Mouse (Mus musculus) neural tube, embryonic 13.5 days (tissue): ENCODE results near the gene S100b. TPM values are rescaled to one million over a fixed set of nuclear protein-coding genes. Genes with fewer than 3 reads are reported as not detected.

Source experiments
- ATAC-seq: fragments of 200-750 bp; cut with Nextera tagmentation; 2 replicates; pipeline ENCODE4 v1.8.0; 2017; ENCODE audit warnings: low read depth, mild to moderate bottlenecking, moderate TSS enrichment, moderate library complexity
- H3K27ac ChIP-seq: fragments of 300-500 bp; sonication (generic); replicated peaks from 2 replicates; pipeline ENCODE4 v1.5.1; 2015; ENCODE audit warnings: moderate library complexity, mild to moderate bottlenecking, inconsistent platforms
- H3K27me3 ChIP-seq: fragments of 300-500 bp; sonication (generic); 2 replicates; pipeline ENCODE4 v1.6.1; 2015; ENCODE audit warnings: mild to moderate bottlenecking, inconsistent platforms
- H3K36me3 ChIP-seq: fragments of 300-500 bp; sonication (generic); 2 replicates; pipeline ENCODE4 v1.6.1; 2015; ENCODE audit warnings: mild to moderate bottlenecking, inconsistent platforms
- H3K4me1 ChIP-seq: fragments of 300-500 bp; sonication (generic); replicated peaks from 2 replicates; pipeline ENCODE4 v1.6.1; 2015; ENCODE audit warnings: inconsistent platforms
- H3K4me2 ChIP-seq: fragments of 300-500 bp; sonication (generic); 2 replicates; pipeline ENCODE4 v1.6.1; 2015; ENCODE audit warnings: inconsistent platforms, mild to moderate bottlenecking, moderate library complexity
- H3K4me3 ChIP-seq: fragments of 300-500 bp; sonication (generic); 2 replicates; pipeline ENCODE4 v1.5.1; 2015; ENCODE audit warnings: mild to moderate bottlenecking, inconsistent platforms
- H3K9ac ChIP-seq: fragments of 300-500 bp; sonication (generic); 2 replicates; pipeline ENCODE4 v1.6.1; 2015; ENCODE audit warnings: moderate library complexity, mild to moderate bottlenecking, inconsistent platforms
- H3K9me3 ChIP-seq: fragments of 300-500 bp; sonication (generic); 2 replicates; pipeline ENCODE4 v1.6.1; 2016; ENCODE audit warnings: inconsistent platforms
- WGBS: fragments of 180-500 bp; shearing (Covaris S2); methylation state at CpG from one replicate; pipeline ENCODE4 v1.1.7; 2015; 5-methylcytosine and 5-hydroxymethylcytosine counted together
- polyA plus RNA-seq: library from polyadenylated mRNA; unstranded; fragments of >200 nt; fragmentation: Nextera tagmentation; extraction: Ambion mirVana; gene quantifications from 2 replicates; pipeline ENCODE4 v1.2.1, GENCODE M21; 2015

Gene S100b
- 3.2 and 3.9 TPM in 2 replicates for polyA plus RNA-seq

GRCm38 (mm10) chr10:76253536-76253935, at the start of gene S100b:
Gene S100b, plus strand, starts transcription at chr10:76253853.
- H3K9me3 ChIP-seq = no peaks in the 10 kb centered on the region
- peak; percentile 70; the same call in 1 of the 2 replicates for ATAC-seq
- no peak within 1 kb of the TSS for H3K4me3 ChIP-seq
- peaks cover 15% of the 10 kb centered on the region; the same call in 1 of the 2 replicates for H3K36me3 ChIP-seq
- 62% methylated on average over 4 of the region's 4 CpGs for WGBS
- 0 out of 2 replicates have a peak within 1 kb of the TSS, but pooled peaks have one; percentile 38 for H3K27ac ChIP-seq
- H3K4me2 ChIP-seq = no peak within 1 kb of the TSS; the same call in 1 of the 2 replicates
- H3K9ac ChIP-seq = peak within 1 kb of the TSS; percentile 31; the same call in 1 of the 2 replicates
- H3K27me3 ChIP-seq = no peaks in the 10 kb centered on the region
- H3K4me1 ChIP-seq = peaks cover 20% of the 10 kb centered on the region

- no peaks in the 10 kb centered on the region for H3K9me3 ChIP-seq
- H3K4me3 ChIP-seq = no peak overlapping the region
- no peaks in the 10 kb centered on the region for H3K27me3 ChIP-seq
- no peak for ATAC-seq
- 94% methylated on average over 13 of the region's 13 CpGs for WGBS
- no peak overlapping the region for H3K27ac ChIP-seq
- no peak overlapping the region for H3K4me2 ChIP-seq
- H3K36me3 ChIP-seq = peaks cover 68% of the 10 kb centered on the region
- no peak overlapping the region for H3K9ac ChIP-seq
- H3K4me1 ChIP-seq = no peaks in the 10 kb centered on the region; the same call in 1 of the 2 replicates
Observed at GRCm38 (mm10) chr10:76207262-76207796, 46.3 kb upstream of the S100b start.

- no peak overlapping the region for H3K4me2 ChIP-seq
- no peaks in the 10 kb centered on the region for H3K4me1 ChIP-seq
- H3K27me3 ChIP-seq = no peaks in the 10 kb centered on the region
- H3K36me3 ChIP-seq = peaks cover 86% of the 10 kb centered on the region
- H3K9ac ChIP-seq = no peak overlapping the region
- no peak overlapping the region for H3K27ac ChIP-seq
- 87% methylated on average over 8 of the region's 8 CpGs for WGBS
- ATAC-seq = no peak
- H3K9me3 ChIP-seq = no peaks in the 10 kb centered on the region
- H3K4me3 ChIP-seq = no peak overlapping the region
Observed at GRCm38 (mm10) chr10:76209241-76209640, 44.4 kb upstream of the S100b start.

GRCm38 (mm10) chr10:76210806-76211205, 42.8 kb upstream of the S100b start:
- H3K27me3 ChIP-seq = no peaks in the 10 kb centered on the region
- ATAC-seq = no peak
- H3K9ac ChIP-seq = no peak overlapping the region
- H3K9me3 ChIP-seq = peaks cover 12% of the 10 kb centered on the region
- H3K27ac ChIP-seq = no peak overlapping the region
- no peak overlapping the region for H3K4me2 ChIP-seq
- H3K4me3 ChIP-seq = no peak overlapping the region
- 88% methylated on average over 7 of the region's 7 CpGs for WGBS
- no peaks in the 10 kb centered on the region for H3K4me1 ChIP-seq
- H3K36me3 ChIP-seq = peaks cover 97% of the 10 kb centered on the region

GRCm38 (mm10) chr10:76212121-76212520, 41.5 kb upstream of the S100b start:
- Histone ChIP-seq H3K36me3 (peaks cover 97% of the 10 kb centered on the region), H3K4me3 (no peak overlapping the region), H3K4me1 (no peaks in the 10 kb centered on the region), H3K27ac (no peak overlapping the region), H3K4me2 (no peak overlapping the region), H3K27me3 (no peaks in the 10 kb centered on the region), H3K9ac (no peak overlapping the region), H3K9me3 (peaks cover 12% of the 10 kb centered on the region)
- ATAC-seq = no peak
- WGBS = 93% methylated on average over 6 of the region's 6 CpGs

GRCm38 (mm10) chr10:76214161-76214560, 39.5 kb upstream of the S100b start:
- no peak overlapping the region for H3K4me3 ChIP-seq
- no peak overlapping the region for H3K27ac ChIP-seq
- ATAC-seq = no peak
- H3K27me3 ChIP-seq = no peaks in the 10 kb centered on the region
- no peak overlapping the region for H3K9ac ChIP-seq
- H3K4me1 ChIP-seq = no peaks in the 10 kb centered on the region
- H3K36me3 ChIP-seq = peaks cover 96% of the 10 kb centered on the region
- no peak overlapping the region for H3K4me2 ChIP-seq
- H3K9me3 ChIP-seq = peaks cover 12% of the 10 kb centered on the region
- 90% methylated on average over 4 of the region's 4 CpGs for WGBS

GRCm38 (mm10) chr10:76217056-76217455, 36.6 kb upstream of the S100b start:
- Histone ChIP-seq H3K4me2 (no peak overlapping the region), H3K9ac (no peak overlapping the region), H3K36me3 (peaks cover 98% of the 10 kb centered on the region), H3K4me3 (no peak overlapping the region), H3K27ac (no peak overlapping the region), H3K9me3 (peaks cover 12% of the 10 kb centered on the region), H3K4me1 (no peaks in the 10 kb centered on the region), H3K27me3 (no peaks in the 10 kb centered on the region)
- ATAC-seq = no peak
- 97% methylated on average over 17 of the region's 17 CpGs for WGBS

- Histone ChIP-seq H3K27me3 (no peaks in the 10 kb centered on the region), H3K36me3 (peaks cover 99% of the 10 kb centered on the region), H3K4me2 (no peak overlapping the region), H3K9ac (no peak overlapping the region), H3K4me3 (no peak overlapping the region), H3K27ac (no peak overlapping the region), H3K4me1 (no peaks in the 10 kb centered on the region), H3K9me3 (peaks cover 12% of the 10 kb centered on the region)
- 82% methylated on average over 9 of the region's 9 CpGs for WGBS
- no peak for ATAC-seq
Observed at GRCm38 (mm10) chr10:76218240-76218639, 35.4 kb upstream of the S100b start.

- Histone ChIP-seq H3K4me2 (no peak overlapping the region), H3K27ac (no peak overlapping the region), H3K9ac (no peak overlapping the region), H3K27me3 (no peaks in the 10 kb centered on the region), H3K9me3 (no peaks in the 10 kb centered on the region), H3K4me1 (no peaks in the 10 kb centered on the region), H3K36me3 (peaks cover 69% of the 10 kb centered on the region), H3K4me3 (no peak overlapping the region)
- no peak for ATAC-seq
- 92% methylated on average over 11 of the region's 11 CpGs for WGBS
Observed at GRCm38 (mm10) chr10:76225944-76226343, 27.7 kb upstream of the S100b start.

GRCm38 (mm10) chr10:76229627-76230026, 24.0 kb upstream of the S100b start:
- no peak for ATAC-seq
- Histone ChIP-seq H3K27me3 (no peaks in the 10 kb centered on the region), H3K4me2 (no peak overlapping the region), H3K36me3 (peaks cover 32% of the 10 kb centered on the region), H3K27ac (no peak overlapping the region), H3K4me1 (peaks cover 9% of the 10 kb centered on the region), H3K9me3 (no peaks in the 10 kb centered on the region), H3K4me3 (no peak overlapping the region), H3K9ac (no peak overlapping the region)
- WGBS = 76% methylated on average over 1 of the region's 1 CpGs

GRCm38 (mm10) chr10:76237341-76238225, 16.1 kb upstream of the S100b start, which contains the start of gene Prmt2:
Gene Prmt2, minus strand, starts transcription at chr10:76237865.
- Histone ChIP-seq H3K36me3 (peaks cover 11% of the 10 kb centered on the region; the same call in 1 of the 2 replicates), H3K4me2 (peak within 1 kb of the TSS; percentile 57), H3K27ac (peak within 1 kb of the TSS; percentile 93), H3K4me3 (peak within 1 kb of the TSS; percentile 76), H3K9ac (peak within 1 kb of the TSS; percentile 85), H3K9me3 (no peaks in the 10 kb centered on the region), H3K27me3 (no peaks in the 10 kb centered on the region), H3K4me1 (peaks cover 38% of the 10 kb centered on the region)
- under 1% methylated on average over 47 of the region's 47 CpGs for WGBS
- peak; percentile 98 for ATAC-seq

GRCm38 (mm10) chr10:76239401-76239800, 14.3 kb upstream of the S100b start:
- 81% methylated on average over 4 of the region's 4 CpGs for WGBS
- H3K4me1 ChIP-seq = peaks cover 30% of the 10 kb centered on the region
- no peaks in the 10 kb centered on the region for H3K9me3 ChIP-seq
- H3K36me3 ChIP-seq = peaks cover 11% of the 10 kb centered on the region; the same call in 1 of the 2 replicates
- H3K9ac ChIP-seq = no peak overlapping the region
- ATAC-seq = no peak
- H3K4me3 ChIP-seq = no peak overlapping the region
- no peak overlapping the region for H3K27ac ChIP-seq
- H3K27me3 ChIP-seq = no peaks in the 10 kb centered on the region
- no peak overlapping the region for H3K4me2 ChIP-seq
